Mouse (Mus musculus) activated CD4-positive, CD25-positive, alpha-beta regulatory T cell, adult 4 months (primary cell): Measurements from ENCODE around the gene Cbarp. TPM values are rescaled to one million over a fixed set of nuclear protein-coding genes. Genes with fewer than 3 reads are reported as not detected.

Experiments
- ATAC-seq: one replicate; pipeline ENCODE4 v1.8.0; 2017
- polyA plus RNA-seq, 2 experiments: library from polyadenylated mRNA; unstranded; fragments of 100-300 nt; shearing (Covaris generic); gene quantifications; one replicate each; pipeline ENCODE4 v1.2.1; 2017

Cbarp gene
- under 1 TPM; 0.74 to 0.96 TPM for polyA plus RNA-seq

GRCm38 (mm10) chr10:80140666-80141035, at the start of gene Cbarp:
TSS of gene Cbarp (minus strand) at chr10:80140835.
- no peak for ATAC-seq

- ATAC-seq, result no peak
Measured at GRCm38 (mm10) chr10:80189999-80190398, 49.4 kb upstream of the Cbarp start.

DNA sequence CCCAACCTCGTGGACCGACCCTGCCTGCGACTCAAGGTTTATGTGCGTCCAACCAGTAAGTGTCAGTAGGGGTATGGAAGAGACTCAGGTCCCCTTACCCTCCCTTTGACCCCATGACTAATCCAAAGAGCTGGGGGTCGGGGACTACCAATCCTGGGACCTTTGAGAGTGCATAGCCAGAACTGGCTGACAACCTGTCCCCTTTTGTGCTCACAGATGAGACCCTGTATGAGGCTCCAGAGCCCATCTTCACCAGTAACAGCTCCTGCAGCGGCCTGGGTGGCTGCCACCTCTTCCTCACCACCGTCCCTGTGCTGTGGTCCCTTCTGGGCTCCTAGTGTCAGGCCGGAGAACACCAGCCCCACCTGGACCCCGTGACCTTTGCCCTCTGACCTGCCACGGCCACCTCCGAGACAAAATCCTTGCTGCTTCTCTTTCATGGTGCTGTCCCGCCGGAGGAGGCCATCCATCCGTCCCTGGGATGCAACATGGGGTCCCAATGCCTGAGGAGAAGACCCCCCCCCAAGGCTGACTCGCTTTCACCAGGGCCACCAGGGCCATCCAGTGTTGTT, 47.9 kb upstream of the Cbarp start:
- ATAC-seq, result no peak

DNA sequence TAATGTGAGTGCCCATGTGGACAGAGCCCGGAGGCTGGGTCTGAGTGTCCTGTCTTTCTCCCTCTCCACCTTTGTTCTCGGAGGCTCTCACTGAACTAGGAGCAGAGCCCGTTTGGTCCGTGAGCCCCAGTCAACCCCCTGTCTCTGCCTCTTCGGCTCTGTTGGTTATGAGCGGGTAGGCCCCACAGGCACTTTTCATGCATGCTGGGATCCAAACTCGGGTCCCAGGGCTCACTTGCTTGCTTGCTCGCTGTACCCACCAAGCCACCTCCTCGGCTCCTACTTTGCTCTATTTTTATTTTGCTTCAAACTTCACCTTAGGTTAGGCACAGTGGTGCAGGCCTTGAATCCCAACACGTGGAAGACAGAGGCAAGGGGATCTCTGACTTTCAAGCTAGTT, 47.1 kb upstream of the Cbarp start:
- ATAC-seq, result no peak

DNA sequence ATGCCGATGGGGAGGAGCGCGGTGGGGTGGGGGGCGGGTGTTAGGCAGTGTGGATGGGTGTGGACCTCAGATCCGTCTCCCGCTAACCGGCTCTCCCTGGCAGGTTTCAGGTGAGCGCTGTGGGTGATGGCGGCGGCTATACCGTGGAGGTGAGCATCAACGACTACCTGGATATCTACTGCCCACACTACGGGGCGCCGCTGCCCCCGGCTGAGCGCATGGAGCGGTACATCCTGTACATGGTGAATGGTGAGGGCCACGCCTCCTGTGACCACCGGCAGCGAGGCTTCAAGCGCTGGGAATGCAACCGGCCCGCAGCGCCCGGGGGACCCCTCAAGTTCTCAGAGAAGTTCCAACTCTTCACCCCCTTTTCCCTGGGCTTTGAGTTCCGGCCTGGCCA, 46.0 kb upstream of the Cbarp start:
- no peak for ATAC-seq

- no peak for ATAC-seq
Measured at GRCm38 (mm10) chr10:80182547-80182946, 41.9 kb upstream of the Cbarp start.

DNA sequence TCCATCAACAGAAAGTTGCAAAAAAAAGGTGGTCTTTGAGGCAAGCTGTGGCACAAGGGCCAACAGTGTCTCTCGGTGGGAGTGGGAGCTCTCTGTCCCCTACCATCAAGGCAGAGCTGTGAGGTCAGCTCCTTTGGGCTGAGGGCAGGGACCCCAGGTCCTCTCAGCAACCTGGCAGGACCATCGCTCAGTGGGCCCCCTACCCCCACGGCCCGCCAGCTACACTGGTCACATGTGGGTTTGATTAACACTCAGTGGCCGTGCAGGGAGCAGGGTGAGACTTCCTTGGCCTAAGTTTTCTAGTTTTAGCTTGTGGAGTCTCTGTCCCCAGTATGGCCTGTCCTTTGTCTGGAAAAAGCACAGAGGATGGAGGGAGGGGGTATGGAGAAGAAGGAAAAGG, 40.2 kb upstream of the Cbarp start:
- ATAC-seq, result no peak

DNA sequence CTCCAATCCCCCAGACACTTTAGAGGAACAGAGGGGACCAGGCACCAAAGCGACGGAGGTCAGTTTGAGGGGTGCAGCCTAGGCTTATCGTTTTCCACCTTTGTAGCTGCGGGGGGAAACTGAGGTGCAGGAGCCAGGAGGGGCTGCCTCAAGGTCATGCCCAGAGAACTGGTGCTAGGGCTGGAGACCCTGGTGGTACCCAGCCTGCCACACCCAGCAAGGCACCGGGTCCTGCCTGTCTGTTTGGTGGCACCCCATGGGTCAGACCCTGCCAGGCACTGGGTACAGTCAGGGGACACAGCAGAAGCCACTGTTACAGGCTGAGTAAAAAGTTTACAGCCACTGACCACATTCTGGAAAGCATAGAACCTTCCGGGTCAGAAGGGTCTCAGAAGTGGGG, 39.7 kb upstream of the Cbarp start:
- ATAC-seq, result no peak

DNA sequence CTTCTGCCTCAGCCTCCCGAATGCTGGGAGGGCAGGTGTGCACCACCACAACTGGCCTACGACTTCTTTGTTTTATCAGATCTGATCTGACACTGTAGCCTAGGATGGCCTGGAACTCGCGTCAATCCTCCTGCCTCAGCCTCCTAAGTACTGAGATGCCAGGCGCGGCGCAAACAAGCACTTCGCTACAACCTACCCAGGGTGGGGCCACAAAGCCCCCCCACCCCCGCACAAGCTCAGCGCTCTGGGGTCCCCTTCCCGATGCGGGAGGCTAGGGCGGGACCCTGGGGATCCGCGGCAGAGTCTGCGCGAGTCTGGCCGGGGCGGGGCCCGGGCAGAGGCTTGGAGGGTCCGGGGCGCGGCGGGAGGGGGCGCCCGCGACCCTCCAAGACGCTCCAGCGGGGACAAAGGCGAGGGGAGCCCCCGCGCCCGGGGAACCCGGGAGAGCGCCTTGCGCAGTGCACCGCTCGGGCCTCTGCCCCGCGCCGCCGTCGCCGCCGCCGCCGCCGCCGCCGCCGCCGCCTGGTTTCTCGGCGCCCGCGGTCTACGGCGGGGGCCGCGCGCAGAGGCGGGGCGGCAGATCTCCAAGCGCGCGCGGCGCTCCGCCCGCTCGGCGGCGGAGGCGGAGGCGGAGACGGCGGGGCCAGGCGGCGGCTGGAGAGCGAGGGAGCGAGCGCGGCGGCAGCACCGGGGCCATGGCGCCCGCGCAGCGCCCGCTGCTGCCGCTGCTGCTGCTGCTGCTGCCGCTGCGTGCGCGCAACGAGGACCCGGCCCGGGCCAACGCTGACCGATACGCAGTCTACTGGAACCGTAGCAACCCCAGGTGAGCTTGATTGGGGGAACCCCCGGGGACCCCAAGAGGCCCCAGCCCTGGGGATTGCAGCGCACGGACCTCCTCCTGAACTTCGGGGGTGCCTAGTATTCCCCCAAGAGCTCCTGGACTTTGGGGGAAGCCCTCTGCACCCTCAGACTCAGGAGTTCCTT, 38.7 kb upstream of the Cbarp start, which contains the start of gene Efna2:
Efna2 (plus strand) TSS at position 415 of the 984 bp plus-strand sequence.
- no peak for ATAC-seq

DNA sequence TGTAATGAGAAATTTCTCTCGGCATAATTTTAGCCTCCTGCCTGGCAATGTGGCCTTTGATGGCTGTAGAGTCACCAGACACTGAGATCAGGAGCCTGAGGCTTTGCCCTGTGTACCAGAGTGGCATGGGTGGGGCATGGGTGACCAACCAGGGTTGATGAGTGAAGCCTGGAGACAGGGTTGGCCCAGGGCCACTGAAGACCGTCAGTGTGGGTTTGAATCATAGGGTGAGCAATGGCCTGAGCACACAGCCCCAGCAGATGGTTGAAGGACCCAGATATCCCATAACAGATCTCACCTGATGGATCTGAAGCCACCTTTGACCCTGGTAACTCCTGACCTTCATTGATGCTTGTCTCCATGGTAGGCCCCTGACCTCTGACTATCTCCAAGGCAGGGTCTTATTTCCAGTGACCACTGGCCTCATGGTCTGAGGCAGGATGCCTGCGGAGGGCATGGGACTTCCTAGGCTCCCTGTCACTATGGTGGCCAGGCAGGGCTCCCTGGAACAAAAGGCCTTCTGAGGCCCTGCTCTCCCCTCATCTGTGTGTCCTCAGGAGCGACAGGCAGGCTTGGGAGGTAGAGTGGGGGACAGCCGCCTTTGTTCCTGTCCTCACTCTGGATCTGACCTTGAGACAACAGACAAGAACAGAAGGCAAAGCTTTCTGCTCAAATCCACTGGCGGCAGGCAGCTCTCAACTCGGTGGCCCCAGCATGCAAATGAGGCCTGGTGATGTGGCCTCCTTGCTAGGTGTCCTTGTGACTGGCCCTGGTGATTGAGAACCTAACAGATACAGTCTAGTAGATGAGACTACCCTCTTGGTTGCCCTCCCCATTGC, 37.0 kb upstream of the Cbarp start:
- no peak for ATAC-seq

GRCm38 (mm10) chr10:80176270-80176834, 35.7 kb upstream of the Cbarp start:
- no peak for ATAC-seq

DNA sequence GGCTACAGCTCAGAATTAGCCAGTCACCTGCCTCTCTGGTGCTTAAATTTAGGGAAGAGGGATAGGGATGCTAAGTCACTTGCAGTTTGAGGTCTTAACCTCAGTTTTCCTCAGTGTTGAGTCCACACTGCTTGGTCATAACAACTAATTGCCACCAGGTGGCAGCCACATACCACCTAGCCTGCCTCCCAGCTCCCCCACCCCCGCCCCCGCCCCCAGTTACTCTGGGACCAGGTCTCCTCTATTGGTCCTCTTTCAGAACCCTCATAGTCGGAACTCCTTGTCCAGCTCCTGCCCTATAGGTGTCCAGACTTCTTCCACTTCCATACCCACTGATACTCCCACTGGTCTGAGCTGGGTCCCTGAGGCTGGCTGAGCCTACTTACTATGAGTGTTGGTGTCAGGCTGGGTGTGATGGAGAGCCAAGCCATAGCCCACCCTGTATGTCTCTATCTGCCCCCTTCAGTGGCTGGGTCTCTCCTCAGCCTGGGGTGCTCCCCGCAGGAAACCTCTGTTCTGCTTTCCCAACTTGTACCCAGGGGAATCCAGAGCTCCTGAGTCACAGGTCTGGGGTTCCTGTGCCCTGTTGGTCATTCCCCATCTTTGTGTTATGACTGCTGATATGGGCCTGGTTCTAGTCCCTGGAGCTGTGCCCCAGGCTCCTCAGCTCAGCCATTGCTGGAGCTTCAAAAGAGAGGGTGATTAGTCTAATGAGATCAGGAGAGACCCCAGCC, 35.1 kb upstream of the Cbarp start:
- no peak for ATAC-seq

GRCm38 (mm10) chr10:80174705-80175104, 34.1 kb upstream of the Cbarp start:
- ATAC-seq, result no peak

DNA sequence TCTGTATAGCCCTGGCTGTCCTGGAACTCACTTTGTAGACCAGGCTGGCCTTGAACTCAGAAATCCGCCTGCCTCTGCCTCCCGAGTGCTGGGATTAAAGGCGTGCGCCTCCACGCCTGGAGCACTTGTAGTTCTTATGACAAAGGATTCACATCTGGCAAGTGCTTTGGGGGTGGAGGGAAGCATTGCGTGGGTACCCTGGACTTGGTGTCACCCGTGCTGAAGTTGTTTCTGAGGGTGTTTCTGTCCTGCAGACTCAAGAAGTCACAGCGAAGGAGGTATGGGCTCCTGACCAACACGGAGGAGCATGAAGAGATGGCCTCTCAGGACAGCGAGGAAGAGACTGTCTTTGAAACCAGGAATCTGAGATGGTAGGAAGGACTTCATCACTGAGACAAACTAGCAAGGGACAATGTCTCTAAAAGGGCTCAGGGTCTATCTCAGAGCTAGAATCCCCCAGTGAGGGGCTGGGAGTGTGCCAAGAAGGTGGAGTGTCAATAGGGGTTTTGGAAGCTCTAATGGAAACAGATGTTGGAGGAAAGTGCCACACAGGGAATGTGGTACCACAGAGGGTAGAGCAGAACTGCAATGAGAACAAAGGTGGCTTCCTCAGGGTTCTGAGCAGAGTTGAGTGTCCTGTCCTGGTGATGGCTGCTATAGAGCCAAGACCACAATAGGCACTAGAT, 33.5 kb upstream of the Cbarp start:
- no peak for ATAC-seq

DNA sequence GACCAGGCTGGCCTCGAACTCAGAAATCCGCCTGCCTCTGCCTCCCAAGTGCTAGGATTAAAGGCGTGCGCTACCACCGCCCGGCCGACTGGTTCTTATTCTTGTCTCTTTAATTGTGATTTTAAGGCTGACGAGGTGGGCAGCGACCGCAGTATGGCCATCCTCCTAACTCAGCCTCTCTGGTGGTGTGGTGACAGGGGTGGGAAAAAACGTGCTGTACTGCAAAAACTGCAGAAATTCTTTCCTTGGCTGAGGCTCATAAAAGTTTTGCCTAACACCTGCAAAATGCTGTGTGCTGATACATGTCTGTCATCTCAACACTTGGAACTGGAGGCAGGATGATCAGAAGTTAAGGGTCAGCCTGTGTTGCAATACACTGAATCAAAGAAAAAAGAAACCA, 32.7 kb upstream of the Cbarp start:
- no peak for ATAC-seq

DNA sequence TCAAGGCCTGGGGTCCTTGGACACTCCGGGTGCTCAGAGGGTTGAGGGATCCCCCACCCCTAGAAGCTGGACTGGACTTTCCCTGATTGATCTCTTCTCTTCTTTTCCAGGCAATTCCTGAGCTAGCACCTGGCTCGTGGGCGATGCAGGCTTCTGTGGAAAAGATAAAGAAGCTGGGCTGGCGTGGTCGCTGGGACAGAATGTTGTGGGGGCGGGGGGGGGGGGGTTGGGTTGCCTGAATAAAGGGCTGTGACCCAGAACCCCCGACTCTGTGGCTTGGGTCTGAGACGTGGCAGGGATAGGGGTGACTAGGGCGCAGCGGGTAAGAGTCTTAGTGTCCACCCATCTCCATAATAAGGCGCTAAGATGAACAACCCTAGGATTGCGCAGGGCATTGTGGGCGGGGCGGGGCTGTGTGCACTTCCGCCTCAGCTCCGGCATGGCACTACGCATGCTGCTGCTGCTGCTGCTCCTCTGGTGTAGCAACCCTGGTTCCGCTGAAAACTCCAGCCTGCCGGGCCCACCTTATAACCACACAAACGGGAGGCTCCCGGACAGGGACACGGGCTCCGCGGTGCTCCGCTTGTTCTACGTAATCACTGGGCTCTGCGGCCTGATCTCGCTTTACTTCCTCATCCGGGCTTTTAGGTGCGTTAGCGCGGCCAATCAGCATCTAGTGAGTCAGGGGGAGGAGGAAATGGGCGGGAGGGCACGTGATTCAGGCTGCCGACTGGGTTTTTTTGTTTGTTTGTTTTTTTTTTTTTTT, 32.1 kb upstream of the Cbarp start, which contains the start of gene 1600002K03Rik:
1600002K03Rik (plus strand) TSS at position 418 of the 766 bp plus-strand sequence.
- ATAC-seq, result peak; percentile 80

DNA sequence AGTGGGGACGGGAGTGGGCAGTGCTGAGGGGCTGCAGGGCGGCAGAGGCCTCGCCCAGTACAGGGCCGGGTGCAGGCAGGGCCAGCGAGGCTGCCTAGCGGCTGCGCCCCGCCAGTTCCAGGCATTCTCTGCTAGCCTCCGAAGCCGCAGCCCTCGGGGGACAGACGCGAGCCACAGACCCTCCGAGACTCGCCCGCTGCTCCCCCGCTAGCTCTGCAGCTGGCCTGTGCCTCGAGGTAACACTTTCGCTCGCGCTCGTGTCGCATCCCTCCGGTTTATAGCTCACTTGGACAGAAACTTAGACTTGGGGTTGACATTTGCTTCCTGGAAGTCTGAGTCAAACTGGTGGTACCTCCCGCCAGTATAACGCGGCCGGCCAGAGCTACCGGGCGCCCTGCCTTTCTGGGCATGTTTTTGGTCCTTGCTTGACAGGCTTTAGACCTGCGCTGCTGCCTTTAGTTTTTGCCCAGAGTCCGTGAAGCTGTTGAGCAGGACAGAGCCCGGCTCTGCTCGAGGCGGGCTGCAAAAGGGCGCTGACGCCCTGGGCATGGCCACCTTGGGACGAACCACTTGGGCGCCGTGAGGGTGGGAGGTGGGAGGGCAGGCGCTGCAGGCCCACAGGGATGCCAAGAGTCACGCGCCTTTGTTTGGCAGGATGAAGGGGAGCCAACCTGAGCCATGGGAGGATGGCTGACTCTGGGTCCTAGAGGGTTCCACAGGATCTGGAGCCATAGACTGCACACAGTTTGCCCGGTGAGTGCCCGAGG, 31.3 kb upstream of the Cbarp start:
- no peak for ATAC-seq

GRCm38 (mm10) chr10:80171252-80171651, 30.6 kb upstream of the Cbarp start:
- ATAC-seq, result no peak

- no peak for ATAC-seq
Measured at GRCm38 (mm10) chr10:80170601-80171021, 30.0 kb upstream of the Cbarp start.

- no peak for ATAC-seq
Measured at GRCm38 (mm10) chr10:80170052-80170451, 29.4 kb upstream of the Cbarp start.
